Mouse (Mus musculus) 3T3-L1 (cell line): Measurements from ENCODE around the gene Zcchc24.
"Not testable (repeated sequence)": the region's sequence is repeated elsewhere in the genome, so short reads cannot be mapped to it uniquely, and the experiment has no call there.

Source experiments
- DNase-seq: peaks from one replicate; pipeline ENCODE4 v3.0.0-alpha.2; 2015; ENCODE audit warnings: low read depth, low spot score

Zcchc24 gene

DNA sequence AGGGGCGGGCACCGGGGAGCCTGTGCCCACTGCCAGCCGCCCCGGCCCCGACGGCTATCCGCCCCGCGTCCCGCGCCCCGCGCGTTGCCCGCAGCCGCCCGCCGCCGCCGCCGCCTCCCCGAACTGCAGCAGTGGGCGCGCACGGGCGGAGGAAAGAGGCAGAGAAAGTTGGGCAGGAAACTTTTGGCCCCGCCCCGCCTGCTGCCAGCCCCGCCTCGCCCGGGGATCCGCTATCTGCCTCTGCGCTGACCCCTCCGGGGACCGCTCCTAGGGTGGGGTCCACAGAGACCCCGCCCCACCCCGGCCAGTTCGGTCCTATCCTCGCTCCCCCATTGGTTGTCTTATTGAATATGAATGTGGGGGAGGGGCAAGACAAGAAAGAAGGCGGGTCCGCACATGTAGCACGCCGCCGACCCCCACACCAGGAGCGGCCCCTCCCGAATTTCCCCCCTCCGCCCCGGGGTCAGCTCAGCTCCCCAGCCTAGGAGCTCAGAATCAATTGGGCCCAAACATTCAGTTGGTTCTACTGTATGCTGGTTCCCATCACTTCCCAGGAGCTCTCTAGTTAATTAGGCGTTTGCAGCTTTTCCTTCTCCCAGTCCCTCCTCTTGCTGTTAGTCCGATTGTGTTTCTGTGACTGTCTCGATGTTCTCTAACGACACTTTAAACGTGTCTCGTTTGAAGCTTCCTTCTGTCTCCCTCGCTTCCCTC, at the start of gene Zcchc24:
TSS of gene Zcchc24 (minus strand) at position 125 of the 711 bp plus-strand sequence.
- DNase-seq: peak; percentile 67

DNA sequence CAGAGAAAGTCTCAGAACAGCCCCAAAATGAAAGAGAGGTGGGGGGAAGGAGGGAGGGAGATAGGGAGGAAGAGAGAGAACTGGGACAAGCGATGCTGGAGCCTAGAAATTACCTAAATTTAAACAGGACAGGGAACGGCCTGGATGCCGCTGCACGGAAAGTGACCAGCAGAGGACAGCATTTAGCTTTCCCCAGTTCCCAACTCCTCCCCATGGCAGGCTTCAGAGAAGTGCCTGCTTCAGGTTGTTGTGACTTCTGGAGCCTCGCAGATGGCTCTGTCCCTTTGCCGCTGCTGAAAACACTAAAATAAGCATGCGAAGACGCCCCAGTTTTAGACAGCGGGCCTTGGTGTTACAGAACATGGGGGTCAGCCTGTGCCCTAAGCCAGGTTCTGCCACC, 47.6 kb upstream of the Zcchc24 start:
- peak; percentile 79 for DNase-seq

DNA sequence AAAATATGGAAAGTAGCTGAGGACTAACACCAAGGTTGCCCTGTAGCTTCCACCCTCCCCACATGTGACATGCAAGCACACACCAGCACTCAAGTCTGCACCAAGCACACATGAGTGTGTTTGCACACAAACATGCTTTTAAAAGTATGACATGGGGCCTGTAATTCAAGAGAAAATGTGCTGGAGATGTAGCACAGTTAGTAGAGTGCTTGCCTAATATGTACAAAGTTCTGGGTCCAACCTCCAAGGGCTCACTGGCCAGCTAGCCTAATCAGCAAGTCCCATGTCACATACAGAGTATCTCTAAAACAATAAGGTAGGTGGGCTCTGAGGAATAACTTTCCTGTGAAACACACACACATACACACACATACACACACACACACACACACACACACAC, 45.3 kb upstream of the Zcchc24 start:
- no peak for DNase-seq

DNA sequence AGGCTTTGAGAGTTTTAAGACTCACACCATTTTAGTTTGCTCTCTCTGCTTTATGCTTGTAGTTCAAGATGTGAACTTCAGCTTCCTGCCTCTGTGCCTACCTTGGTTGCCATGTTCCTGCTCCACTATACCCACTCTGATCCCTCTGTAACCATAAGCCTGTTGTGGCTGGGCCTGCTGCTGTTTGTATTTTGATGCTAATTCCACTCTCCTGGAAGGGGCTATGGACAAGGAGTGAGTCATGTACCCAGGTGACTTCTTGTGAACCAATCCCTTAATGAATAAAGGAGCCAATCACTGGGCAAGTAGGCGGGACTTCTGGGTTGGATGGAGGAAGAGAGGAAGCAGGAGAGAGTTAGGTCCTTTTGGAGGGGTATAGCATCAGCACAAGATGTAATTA, 42.2 kb upstream of the Zcchc24 start:
- not testable (repeated sequence) for DNase-seq

DNA sequence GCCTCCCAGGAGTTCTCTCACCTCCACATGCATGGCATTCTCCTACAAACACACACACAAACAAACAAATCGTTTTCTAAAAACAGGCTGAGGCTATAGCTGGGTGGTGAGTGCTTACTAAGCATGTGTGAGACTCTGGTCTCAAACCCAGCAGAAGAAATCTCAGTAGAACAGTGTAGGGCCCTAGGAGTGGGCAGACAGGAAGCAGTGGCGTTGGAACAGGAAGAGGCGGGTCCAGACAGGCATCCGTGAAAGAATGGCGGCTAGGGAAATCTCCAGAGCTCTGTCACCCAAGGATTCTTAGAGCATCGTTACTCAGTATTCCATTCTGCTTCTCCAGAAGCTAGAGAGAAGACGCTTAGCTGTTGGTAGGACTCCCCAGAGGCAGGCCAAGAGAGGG, 37.7 kb upstream of the Zcchc24 start:
- DNase-seq: no peak

DNA sequence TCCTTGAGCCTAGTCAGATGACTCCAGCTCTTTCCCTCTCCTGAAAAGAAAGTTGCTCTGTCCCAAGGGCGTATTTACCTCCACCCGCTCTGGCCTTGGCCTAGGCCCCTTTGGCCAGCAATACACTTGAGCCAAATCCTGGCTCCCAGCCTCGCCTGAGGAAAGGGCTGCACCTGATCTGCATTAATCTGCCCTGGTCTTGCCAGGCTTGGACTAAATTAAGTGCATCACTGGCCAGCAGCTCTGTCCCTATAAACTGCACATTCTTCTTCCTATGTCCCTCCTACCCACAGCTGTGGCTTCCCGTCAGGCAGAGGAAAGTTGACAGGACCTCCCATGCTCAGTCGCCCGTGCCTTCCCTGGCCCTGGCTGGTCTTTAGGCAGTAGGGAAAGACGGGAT, 37.0 kb upstream of the Zcchc24 start:
- DNase-seq: no peak

DNA sequence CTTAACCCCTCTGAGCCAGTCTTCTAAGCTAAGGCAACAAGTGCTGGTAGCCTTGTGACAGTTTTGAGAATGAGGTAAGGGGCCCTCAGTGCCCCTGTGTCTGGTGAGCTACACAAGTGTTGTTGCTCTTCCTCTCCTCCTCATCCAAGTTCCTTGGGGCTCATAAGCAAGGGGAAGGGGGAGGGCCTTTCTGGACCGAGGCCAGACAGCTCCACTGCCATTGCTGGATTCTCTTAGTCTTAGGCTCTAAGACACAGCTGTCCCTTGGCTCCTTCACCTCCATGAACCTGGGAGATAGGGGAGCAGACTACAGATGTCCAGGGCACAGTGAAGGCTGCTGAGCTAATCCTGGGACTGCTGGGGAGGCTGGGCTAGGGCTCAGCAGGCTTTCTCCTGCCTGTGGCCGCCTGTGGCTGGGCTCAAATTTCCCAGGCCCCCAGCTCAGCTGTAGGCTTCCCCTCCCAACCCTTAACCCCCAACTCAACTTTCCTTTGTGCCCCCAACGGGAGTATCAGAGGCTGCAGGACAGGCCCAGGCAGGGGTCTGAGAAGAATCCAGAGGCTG, 34.5 kb upstream of the Zcchc24 start:
- no peak for DNase-seq

DNA sequence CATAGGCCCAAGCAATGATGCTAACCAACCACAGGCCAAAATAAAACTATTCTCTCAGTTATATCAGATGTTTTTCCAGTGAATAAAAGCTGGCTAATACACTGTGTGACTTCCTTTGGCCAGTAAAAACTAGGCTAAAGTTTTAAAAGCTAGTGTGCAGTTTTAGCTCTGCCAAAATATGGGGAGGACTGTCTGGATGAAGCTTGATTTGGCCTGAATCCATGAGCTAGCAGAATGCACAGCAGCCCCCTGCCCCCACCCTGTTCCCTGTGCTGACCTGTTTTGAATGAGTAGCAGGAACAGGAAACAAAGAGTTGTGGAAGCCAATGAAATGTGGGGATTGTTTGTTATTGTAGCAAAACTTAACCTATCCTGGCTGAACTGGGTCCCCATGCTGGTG, 33.7 kb upstream of the Zcchc24 start:
- no peak for DNase-seq

DNA sequence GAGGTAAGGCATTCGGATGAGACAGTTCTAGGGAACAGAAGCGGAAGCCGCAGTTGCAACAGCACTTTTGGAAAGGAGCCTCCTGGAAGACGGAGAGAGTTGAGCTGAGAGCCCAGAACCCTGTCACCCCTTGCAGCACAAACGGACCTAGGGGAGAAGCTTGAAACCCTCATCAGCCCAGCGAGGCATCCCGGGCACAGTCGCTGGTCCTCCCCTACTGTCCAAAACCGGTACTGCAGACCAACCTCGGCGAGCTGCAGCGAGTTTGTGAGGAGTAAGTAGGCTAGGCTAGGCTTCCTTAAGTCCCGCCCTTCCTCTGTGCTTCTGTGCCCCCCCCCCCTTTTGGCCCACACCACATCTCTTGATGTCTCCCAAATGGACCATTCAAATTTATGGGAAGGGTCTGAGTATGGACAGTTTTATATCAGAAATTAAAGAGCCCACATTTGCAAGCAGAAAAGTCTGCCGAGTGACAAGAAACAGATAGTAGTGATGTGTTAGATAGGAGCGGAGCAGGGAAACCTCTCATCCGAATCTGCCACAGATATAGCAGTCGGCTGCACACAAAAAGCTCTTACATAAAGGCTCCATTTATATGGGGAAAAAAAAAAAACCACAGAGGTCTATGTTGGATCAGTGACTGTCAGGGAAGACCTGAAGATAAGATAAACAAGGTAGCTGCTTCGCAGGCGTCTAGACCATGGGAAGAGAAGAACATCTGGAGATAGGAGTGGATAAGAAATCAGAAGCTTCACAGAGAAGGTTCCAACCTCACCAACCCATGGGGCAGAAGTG, 31.5 kb upstream of the Zcchc24 start:
- peak; percentile 78 for DNase-seq

DNA sequence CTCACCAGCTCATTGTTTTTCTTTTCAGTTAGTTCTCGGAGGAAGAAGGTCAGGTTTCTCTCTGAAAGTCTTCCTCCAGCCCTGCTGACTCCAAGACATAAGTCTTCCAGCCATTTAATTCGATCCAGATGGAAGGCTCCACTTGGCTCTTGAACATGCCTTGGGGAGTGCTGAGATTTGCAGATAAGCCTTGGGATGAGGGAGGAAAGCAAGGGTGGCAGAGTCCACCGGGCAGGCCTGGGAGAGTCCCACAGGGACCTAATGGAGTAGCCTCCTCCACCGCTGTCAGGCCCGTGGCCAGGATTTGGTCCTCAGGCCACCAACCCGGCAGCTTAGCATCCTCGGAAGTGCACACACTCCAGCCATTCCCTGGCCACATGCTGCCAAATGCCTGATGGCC, 27.8 kb upstream of the Zcchc24 start:
- peak; percentile 64 for DNase-seq

DNA sequence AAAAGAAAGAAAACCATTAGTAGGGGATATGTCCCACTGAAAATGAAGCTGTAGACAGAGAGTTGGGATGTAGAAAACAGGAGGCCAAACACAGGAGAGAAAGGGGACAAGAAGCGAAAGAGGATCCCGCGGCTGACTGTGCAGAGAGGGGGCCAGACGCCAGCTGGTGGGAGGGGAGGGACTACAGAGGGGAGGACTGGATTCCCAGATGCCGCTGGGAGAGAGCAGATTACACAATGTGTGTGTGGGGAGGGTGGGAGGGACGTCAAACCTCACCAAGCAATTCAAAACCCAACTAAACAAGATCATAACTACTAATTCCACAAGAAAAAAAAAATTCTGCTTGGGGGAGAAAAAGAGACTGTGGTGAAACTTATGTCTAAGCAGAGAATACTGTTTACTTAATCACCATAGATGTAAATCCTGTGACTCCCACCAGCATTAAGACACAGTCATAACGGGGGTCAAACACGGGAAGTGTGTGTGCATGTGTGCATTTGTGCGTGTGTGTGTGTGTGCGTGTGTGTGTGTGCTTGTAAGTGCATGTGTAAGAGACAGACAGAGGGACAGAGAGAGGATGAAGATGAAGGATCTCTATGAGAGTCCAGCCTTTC, 26.8 kb upstream of the Zcchc24 start:
- no peak for DNase-seq

DNA sequence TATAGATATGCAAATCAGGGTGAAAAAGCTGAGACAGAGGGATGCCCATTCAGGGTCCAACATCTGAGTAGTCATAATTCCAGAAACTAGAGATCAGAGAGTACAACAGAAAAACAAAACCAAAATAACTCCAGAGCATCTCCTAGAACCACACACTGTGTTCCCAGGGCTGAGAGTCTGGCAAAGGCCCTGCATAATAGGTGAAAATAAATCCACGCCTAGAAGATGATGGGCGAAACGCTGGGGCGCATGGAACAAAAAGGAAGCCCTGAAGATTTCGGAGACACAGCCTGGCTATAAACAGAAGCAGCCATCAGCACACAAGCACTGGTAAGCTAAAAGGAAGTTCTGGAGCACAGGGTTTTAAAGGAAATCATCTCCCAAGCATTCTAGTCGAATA, 26.2 kb upstream of the Zcchc24 start:
- DNase-seq: no peak

DNA sequence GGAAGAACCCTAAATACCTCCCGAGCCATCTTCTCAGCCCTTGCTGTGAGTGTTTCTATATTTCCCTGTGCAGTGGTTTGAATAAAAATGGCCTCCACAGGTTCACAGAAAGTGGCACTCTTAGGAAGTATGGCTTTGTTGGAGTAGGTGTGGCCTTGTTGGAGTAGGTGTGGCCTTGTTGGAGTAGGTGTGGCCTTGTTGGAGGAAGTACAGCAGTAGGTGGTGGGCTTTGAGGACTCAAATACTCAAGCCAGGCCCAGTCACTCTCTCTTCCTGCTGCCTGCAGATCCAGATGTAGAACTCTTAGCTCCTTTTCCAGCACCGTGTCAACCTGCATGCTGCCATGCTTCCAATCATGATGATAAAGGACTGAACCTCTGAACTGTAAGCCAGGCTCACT, 25.5 kb upstream of the Zcchc24 start:
- no peak for DNase-seq

DNA sequence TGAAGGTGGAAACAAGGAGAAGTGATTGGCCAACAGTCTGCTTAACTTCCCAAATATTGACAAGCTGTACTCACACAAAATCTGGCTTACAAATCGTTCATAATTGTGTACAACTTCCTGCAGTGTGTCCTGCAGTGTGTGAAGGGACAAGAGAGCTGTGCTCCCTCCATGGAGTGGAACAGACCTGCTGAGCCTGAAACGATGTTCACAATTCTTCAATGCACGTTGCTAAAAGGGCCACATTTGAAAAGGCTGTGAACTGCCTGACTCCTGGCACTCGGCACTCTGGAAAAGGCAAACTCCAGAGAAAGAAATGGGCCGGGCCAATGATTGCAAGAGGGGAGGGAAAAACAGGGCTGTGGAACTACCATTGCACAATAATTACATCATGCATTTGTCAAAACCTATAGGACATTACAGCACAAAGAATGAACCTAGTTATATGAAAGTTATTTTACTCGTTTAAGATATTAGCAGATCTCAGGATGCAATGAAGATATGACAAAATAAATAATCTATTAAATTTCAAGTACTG, 22.0 kb upstream of the Zcchc24 start:
- peak; percentile 59 for DNase-seq

DNA sequence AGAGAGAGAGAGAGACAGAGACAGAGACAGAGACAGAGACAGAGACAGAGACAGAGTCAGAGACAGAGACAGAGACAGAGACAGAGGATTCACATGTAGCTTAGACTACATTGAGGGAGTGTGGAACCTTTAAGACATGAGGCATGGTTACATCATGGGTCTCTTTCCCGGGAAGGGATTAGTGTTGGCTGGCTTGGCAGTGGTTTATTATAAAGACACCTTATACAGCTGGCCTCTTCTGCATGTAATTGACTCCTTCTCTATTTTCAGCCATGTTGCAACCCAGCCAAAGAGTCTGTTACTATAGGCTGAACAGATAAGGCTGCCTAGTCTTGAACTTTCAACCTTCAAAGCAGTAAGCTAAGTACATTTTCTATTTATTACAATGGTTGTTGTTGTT, 21.1 kb upstream of the Zcchc24 start:
- peak; percentile 19 for DNase-seq

DNA sequence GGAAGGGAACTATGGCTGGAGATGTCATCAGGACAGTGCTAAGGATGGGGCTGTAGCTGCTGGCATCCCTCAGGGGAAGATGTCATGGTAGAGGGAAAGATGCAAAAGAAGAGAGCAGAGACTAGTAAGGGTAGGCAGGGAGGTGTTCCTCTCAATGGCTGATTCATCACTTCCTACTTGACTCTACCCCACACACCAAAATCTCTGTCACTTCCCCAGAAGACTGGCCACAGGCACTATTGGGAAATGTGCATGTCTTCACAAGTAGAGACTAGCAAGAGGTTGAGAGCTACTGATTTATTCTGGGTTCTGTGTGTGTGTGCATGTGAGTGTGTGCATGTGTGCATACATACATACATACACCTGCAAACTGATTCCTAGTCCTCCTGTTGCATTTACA, 20.4 kb upstream of the Zcchc24 start:
- no peak for DNase-seq

DNA sequence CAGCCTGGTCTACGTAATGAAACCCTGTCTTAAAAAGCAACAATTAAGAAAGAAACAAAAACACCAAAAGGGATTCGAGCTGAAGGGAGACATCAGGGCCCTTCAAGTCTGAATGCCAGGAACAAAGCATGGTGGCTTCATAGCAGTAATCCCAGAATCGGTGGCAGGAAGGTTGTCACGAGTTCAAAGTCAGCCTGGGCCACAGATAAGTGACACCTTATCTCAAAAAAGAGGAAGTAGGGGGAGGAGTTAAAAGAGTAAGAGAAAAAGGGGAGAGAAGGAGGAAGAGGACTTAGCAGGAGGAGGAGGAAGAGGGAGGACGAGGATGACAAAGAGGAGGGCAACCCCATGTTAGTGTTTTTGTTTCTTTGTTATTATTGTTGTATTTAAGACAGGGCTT, 19.4 kb upstream of the Zcchc24 start:
- DNase-seq: no peak

DNA sequence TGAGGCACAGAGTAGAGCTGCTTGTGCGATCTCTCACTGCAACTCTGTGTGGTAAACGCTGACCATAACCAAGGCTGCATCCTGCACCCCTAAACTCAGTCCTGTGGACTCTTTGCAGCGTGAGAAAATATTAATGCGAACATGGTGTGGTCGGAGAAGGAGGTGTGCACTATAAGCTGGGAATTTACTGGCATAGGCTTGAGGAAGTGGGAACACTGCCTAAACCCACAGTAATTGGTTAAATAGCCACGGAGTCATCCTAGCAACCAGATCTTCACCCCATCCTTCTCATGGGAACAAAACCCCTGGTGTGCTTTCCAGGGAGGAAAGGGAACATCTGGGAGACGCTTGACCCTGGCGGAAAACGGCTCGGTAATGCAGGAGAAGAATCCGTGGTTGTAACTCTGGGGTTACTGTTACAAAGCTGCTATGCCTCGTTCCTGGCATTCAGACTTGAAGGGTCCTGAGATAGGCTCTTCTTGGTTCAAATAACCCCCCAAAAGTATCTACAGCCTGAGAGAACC, 18.6 kb upstream of the Zcchc24 start:
- DNase-seq: peak; percentile 63

DNA sequence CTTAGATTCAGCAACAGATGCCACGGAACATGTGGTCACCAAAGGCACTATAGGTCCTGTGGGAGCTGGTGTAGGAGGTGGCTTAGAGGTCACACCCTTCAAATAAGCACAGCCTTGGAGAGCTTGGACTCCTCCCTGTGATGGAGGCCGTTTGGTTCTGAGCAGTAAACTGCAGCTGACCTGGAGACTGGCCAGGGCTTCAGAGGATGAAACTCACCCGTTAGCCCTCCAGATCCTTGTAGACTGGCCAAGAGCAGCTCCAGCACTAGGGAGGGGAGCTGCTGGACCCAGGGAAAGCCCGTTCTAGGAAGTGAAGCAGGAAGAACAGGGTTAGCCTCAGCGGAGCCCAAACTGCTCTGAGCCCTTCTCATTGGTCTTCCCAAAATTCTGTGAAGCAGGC, 18.1 kb upstream of the Zcchc24 start:
- peak; percentile 80 for DNase-seq

DNA sequence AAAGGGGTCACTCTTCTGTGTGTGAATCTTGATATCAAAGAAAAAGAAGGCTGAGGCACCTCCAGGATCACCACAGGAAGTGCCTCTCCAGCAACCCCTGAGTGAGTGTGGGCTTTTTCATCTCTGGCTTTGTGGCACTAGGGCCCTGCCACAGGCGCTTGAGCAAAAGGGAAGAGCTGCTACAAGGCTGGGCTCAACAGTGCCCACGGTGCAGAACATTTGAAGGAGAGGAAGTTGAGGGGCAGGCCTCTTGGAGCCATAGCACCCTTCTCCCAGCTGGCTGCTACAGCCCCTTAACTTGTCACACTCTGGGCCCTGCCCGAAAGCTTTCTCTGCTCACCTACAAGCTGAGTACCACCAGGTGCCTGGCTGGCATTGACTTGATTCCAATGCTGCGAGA, 16.4 kb upstream of the Zcchc24 start:
- no peak for DNase-seq

DNA sequence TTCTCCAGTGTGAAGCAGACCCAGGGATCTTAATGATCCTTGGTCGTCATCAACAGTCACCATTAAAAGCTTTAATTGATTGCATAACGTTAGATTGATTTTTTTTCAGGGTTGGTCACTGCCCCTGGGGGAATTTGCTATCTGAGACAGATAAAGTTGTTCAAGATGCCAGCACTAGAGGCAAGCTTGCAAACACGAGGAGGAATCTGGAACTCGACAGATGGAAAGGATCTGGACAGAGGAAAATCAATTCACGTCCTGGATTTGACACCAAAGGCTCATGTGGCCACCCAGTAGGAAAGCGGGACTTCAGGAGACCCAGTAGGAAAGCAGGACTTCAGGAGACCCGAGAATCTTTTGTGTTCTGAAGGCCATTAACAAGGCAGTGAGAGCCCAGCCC, 14.4 kb upstream of the Zcchc24 start:
- no peak for DNase-seq

DNA sequence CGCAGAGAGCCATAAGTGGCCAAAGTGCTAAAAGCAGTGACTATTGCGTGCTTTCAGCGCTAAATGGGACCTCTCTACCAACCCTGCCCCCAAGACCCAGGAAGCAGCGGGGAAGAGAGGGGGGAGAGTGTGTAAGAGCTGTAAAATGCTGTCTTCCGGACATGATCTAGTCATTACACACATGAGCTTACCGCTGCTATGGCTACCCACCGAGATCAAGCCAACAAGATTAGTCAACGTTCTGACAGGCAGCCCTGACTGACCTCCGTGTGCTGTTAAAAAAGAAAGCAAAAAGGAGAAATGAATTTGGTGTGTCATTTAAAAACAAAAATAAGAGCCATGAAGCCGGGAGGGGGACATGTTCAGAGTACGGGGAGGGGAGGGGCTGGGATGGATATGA, 11.8 kb upstream of the Zcchc24 start:
- DNase-seq: no peak
